Mouse (Mus musculus): ENCODE results near the gene Atp6v1g2. TPM values are rescaled to one million over a fixed set of nuclear protein-coding genes. Genes with fewer than 3 reads are reported as not detected.
A peak's percentile ranks its signal among the peaks of the same experiment; 100 is the strongest.

Atp6v1g2 gene
- total RNA-seq (2021) = 100 to 1,000 TPM; 549 to 569 TPM
- long read RNA-seq, experiment 1, transcript Atp6v1g2-201 (3 exons, 1,528 nt) = major isoform, 497 of 568 reads
- long read RNA-seq, experiment 1, transcript Atp6v1g2-204 (2 exons, 1,041 nt) = minor isoform, 18 of 568 reads
- long read RNA-seq, experiment 1, partial matches to known transcripts = 42 of 568 reads
- long read RNA-seq, experiment 1, other reads (novel, unspliced or antisense) = 11 of 568 reads
- long read RNA-seq, experiment 2, transcript Atp6v1g2-204 (2 exons, 1,041 nt) = minor isoform, 23 of 352 reads
- long read RNA-seq, experiment 2, transcript Atp6v1g2-201 (3 exons, 1,528 nt) = major isoform, 294 of 352 reads
- long read RNA-seq, experiment 2, partial matches to known transcripts = 5 of 352 reads
- long read RNA-seq, experiment 2, other reads (novel, unspliced or antisense) = 30 of 352 reads

- intact Hi-C loops (cut with DNase I) = loop anchor here (5.0 to 10.0 kb wide), 2 partner anchors 209 to 341 kb away; partner anchors contain the start of gene Sapcd1
- TF ChIP-seq CTCF (IDR thresholded peaks at IDR 0.05) = no peak
- DNase-seq (ENCODE audit: extremely low spot score in 1 of 2, low spot score in 2 of 2) = no peak
- Histone ChIP-seq H3K27ac (peak within 1 kb of the TSS; percentile 96), H3K4me3 (peak within 1 kb of the TSS; percentile 68)
These were observed at the start of gene Atp6v1g2 for GRCm38 (mm10) chr17:35233114-35233980. Gene Atp6v1g2 (plus strand): TSS chr17:35233660.

GRCm38 (mm10) chr17:35185639-35186611, 47.5 kb upstream of the Atp6v1g2 start:
- TF ChIP-seq CTCF (IDR thresholded peaks at IDR 0.05) = no peak
- no peak overlapping the region for H3K27ac ChIP-seq
- no peak for DNase-seq (ENCODE audit: extremely low spot score in 1 of 2, low spot score in 2 of 2)

GRCm38 (mm10) chr17:35186681-35187080, 46.8 kb upstream of the Atp6v1g2 start:
- DNase-seq (ENCODE audit: extremely low spot score in 1 of 2, low spot score in 2 of 2) = no peak
- no peak overlapping the region; the same call in 1 of the 2 replicates for H3K27ac ChIP-seq
- intact Hi-C loops (cut with DNase I) = no loop called here
- peak overlapping the region; percentile 3; the same call in 1 of the 2 replicates for H3K4me3 ChIP-seq
- no peak for TF ChIP-seq CTCF (IDR thresholded peaks at IDR 0.05)

More at GRCm38 (mm10) chr17:35185639-35186611, 47.5 kb upstream of the Atp6v1g2 start:
- H3K4me3 ChIP-seq = peak overlapping the region; percentile 39
- intact Hi-C loops (cut with DNase I) = no loop called here

- intact Hi-C loops (cut with DNase I) = no loop called here
- no peak for TF ChIP-seq CTCF (IDR thresholded peaks at IDR 0.05)
- no peak for DNase-seq (ENCODE audit: extremely low spot score in 1 of 2, low spot score in 2 of 2)
- H3K27ac ChIP-seq = no peak overlapping the region
- H3K4me3 ChIP-seq = no peak overlapping the region
These were observed 46.1 kb upstream of the Atp6v1g2 start for GRCm38 (mm10) chr17:35187345-35187744.

GRCm38 (mm10) chr17:35187959-35188610, 45.4 kb upstream of the Atp6v1g2 start, which contains the start of gene Lst1:
Gene Lst1 (minus strand): TSS chr17:35188439.
- no peak for TF ChIP-seq CTCF (IDR thresholded peaks at IDR 0.05)
- no peak within 1 kb of the TSS for H3K4me3 ChIP-seq
- H3K27ac ChIP-seq = no peak within 1 kb of the TSS
- DNase-seq (ENCODE audit: extremely low spot score in 1 of 2, low spot score in 2 of 2) = no peak
- intact Hi-C loops (cut with DNase I) = no loop called here

- peak overlapping the region; percentile 7; the same call in 1 of the 2 replicates for H3K27ac ChIP-seq
- intact Hi-C loops (cut with DNase I) = no loop called here
- TF ChIP-seq CTCF (IDR thresholded peaks at IDR 0.05) = no peak
- no peak overlapping the region for H3K4me3 ChIP-seq
- no peak for DNase-seq (ENCODE audit: extremely low spot score in 1 of 2, low spot score in 2 of 2)
These were observed 44.3 kb upstream of the Atp6v1g2 start for GRCm38 (mm10) chr17:35189186-35189585.

- DNase-seq (ENCODE audit: extremely low spot score in 1 of 2, low spot score in 2 of 2) = no peak
- no peak overlapping the region; the same call in 1 of the 2 replicates for H3K27ac ChIP-seq
- H3K4me3 ChIP-seq = no peak overlapping the region
- no peak for TF ChIP-seq CTCF (IDR thresholded peaks at IDR 0.05)
- intact Hi-C loops (cut with DNase I) = no loop called here
These were observed 43.4 kb upstream of the Atp6v1g2 start for GRCm38 (mm10) chr17:35190096-35190495.

GRCm38 (mm10) chr17:35191723-35192122, 41.7 kb upstream of the Atp6v1g2 start:
- H3K4me3 ChIP-seq = no peak overlapping the region
- no peak overlapping the region for H3K27ac ChIP-seq
- intact Hi-C loops (cut with DNase I) = no loop called here
- TF ChIP-seq CTCF (IDR thresholded peaks at IDR 0.05) = no peak; the same call in 1 of the 2 replicates
- no peak for DNase-seq (ENCODE audit: extremely low spot score in 1 of 2, low spot score in 2 of 2)

- no peak for TF ChIP-seq CTCF (IDR thresholded peaks at IDR 0.05)
- H3K27ac ChIP-seq = no peak overlapping the region
- H3K4me3 ChIP-seq = no peak overlapping the region
- no peak for DNase-seq (ENCODE audit: extremely low spot score in 1 of 2, low spot score in 2 of 2)
- intact Hi-C loops (cut with DNase I) = no loop called here
These were observed 40.5 kb upstream of the Atp6v1g2 start for GRCm38 (mm10) chr17:35192924-35193323.
